Mouse (Mus musculus) right cerebral cortex, postnatal 36 days (tissue): ENCODE data around the gene Cmip.

Source experiments
- DNase-seq, 2 experiments: peaks; one replicate each; pipeline ENCODE4 v3.0.0; 2022; ENCODE audit warnings: low spot score in 2 of 2, mixed read lengths in 1 of 2

The Cmip gene

DNA sequence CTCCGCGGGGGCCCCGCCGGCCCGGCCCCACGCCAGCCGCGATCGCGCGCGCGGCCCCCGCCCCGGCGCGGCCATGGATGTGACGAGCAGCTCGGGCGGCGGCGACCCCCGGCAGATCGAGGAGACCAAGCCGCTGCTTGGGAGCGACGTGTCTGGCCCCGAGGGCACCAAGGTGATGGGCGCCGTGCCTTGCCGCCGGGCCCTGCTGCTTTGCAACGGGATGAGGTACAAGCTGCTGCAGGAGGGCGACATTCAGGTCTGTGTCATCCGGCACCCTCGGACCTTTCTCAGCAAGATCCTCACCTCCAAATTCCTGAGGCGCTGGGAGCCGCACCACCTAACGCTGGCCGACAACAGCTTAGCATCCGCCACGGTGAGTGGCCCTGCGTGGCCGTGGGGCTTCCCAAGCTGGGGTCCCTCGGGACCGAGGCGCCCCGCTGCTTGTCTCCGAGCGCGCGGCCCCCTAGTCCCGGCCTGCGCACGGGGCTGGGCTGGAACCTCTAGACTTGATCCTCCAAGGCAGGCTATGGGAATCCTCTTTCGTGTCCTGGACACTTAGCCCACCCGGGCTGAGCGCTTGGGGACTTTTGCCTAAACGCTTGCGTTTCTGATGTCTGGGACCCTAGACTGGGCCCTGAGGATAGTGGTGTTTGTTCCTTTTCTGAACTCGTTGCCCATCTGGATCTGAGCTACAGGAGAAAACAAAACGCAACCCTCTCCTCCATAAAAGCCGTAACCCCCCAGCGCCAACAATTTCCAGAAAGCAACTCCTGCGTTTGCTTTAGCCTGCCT is at the start of gene Cmip:
Gene Cmip (plus strand): TSS at position 36 of the 792 bp plus-strand sequence.
- DNase-seq: no peak

DNA sequence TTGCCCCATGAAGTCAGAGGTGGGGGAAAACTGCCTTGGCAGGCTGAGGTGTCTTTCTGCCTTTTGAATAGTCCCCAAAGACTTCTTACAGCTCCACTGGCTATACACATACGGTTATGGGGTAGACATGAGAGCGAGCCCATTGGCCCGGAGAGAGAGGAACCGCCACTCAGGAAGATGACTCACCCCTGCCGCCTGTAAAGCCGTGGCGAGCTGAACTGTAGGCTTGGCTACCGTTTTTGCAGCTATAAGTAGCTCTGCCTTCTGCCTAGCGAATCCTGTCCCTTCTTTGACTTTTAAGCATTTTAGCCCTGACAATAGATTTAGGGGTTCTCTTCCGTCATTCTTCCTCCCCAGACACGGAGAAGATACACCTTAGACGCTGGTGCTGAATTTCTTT is 47.7 kb upstream of the Cmip start:
- DNase-seq: no peak

DNA sequence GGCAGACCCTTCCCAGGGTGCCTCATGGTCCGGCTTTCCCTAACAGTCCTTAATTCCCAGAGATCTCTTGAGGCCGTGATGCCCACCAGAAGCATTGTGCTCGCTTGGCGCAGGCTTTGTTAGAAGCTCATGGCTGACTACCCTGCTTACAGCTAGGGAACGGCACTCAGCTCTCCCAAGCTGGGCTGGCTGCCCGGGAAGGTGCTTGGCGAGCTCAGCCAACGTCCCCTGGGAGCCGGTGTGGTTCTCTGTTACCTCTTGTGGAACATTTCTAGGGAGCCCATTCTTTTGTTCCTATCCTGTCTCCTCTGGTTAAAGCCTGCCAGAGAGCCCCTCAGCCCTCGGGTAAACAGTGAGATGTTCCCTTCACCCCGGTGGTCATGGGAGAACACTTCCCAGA is 44.8 kb upstream of the Cmip start:
- no peak for DNase-seq

DNA sequence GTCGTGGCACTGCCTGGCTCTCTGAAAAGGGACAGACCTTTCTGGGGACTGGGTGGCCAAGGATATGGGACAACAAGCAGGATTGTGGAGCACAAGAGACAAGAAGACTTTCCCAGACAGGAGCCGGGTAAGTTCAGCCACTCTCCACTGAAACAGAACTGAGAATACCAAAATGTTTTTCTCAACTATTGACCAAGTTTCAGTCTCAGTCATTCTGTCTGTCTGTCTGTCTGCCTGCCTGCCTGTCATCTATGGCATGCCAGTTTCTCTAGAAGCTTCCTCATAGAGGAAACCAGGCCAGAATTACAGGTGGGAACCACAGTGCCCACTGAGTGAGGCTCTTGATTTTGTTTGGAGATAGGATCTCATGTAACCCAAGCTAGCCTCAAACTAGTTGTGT is 39.1 kb upstream of the Cmip start:
- no peak for DNase-seq

DNA sequence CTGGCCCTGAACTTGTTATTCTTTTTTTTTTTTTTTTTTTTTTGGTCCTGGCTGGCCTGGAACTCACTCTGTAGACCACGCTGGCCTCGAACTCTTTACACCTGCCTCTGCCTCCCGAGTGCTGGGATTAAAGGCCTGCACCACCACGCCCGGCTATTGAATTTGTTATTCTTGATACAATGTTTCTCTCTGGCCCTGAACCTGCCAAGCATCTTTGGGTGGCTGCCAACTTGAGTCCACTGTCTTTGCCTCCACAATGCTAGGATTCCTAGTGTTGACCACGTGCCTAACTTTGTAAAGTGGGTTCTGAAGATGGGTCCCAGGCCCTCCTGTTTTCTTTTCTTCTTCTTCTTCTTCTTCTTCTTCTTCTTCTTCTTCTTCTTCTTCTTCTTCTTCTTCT is 34.5 kb upstream of the Cmip start:
- DNase-seq: no peak

DNA sequence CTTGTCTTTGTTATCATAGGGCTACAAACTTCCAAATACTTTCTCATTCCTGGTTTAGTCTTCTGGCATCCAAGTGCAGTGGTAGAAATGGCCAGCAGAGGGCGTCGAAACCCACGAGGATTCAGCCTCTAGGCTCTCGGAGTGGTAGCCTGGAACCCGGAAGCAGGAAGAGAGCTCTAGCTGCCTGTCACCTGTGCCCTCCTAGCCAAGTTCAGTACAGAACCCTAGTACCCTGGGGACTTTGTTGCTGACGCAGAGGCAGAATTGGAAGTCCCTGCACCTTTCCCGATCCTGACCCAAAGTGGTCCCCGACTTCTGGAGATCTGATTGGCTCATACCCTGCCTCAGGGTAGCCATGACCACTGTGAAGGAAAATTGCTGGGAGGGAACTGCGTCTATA is 32.2 kb upstream of the Cmip start:
- DNase-seq: peak; percentile 64 to 69

DNA sequence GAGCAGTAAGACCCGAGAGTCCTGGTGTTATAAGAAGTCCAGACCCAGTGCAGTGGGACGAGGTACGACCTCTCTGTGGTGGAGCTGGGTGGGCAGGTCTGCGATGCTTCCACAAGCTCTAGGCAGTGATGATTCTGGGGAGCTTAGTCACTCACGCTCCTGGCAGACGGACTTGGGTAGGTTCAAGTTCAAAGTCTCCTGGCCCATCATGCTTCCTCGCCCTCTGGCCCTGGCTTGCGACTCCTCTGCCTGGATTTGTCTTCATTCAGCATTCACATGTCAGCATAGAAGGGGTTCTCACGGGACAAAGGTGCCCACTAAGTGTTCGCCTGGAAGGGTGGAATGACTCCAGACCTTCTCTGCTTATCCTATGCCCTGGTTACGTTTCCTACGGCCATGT is 30.6 kb upstream of the Cmip start:
- DNase-seq: no peak

DNA sequence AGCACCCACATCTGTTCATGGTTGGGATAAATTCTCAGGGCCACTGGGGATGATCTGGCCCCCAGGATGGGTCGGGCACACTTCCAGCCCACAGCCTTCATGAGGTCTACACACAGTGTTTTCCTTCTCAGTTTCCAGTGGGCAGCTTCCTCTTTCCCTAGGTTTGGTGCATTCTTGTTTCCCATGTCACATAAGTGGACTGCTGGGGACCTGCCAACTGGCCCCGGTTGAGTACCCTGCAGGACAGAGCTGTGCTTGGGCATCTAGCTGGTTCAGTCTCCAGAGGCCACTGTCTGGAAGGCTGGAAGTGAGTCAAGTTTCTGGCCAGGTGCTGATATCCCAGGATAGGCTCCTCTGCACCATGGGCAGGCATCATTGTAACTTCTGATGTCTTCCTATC is 29.5 kb upstream of the Cmip start:
- no peak for DNase-seq

DNA sequence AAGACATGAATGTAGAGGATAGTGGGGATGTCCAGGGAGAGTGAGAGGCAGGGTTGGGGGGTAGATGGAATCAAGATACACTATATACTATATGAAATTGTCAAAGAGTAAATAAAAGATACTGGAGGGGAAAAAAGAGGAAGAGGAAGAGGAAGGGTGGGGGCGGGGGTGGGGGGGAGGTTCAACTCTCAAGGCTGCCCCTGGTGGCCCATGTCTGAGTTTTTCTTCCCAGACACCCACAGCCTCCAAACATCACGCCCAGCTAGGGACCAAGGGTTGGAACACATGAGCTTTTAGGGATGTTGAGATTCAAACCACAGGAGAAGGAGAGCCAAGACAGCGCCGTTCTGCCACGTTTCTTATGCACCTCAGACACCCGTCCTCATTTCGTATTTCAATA is 23.7 kb upstream of the Cmip start:
- no peak for DNase-seq

DNA sequence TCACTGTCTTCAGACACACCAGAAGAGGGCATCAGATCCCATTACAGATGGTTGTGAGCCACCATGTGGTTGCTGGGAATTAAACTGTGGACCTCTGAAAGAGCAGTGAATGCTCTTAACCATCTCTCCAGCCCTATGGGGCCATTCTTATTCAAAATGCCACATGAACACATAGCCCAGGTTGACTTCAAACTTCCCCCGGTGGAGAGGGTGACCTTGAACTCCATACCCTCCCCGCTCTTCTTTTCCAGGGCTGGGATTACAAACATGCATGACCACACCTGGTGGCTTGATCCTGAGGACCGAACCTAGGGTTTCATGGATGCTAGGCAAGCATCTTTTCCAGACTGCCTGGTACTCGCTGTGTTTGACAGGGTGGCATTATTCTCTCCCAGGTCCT is 20.3 kb upstream of the Cmip start:
- no peak for DNase-seq

DNA sequence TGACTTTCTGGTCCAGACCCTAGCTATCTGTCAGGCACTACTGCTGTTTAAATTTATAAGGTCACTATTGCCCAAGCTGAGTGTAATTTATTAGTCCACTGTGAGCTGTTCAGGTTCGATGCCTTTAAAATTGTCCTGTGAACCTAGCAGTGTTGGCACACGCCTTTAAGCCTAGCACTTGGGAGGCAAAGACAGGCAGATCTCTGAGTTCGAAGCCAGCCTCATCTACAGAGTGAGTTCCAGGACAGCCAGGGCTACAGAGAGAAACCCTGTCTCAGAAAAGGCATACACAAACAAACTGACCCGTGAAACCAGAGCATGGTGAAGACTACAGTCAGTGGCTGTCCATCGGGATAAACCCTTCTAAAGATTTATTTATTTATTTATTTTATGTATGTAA is 16.5 kb upstream of the Cmip start:
- DNase-seq: no peak

DNA sequence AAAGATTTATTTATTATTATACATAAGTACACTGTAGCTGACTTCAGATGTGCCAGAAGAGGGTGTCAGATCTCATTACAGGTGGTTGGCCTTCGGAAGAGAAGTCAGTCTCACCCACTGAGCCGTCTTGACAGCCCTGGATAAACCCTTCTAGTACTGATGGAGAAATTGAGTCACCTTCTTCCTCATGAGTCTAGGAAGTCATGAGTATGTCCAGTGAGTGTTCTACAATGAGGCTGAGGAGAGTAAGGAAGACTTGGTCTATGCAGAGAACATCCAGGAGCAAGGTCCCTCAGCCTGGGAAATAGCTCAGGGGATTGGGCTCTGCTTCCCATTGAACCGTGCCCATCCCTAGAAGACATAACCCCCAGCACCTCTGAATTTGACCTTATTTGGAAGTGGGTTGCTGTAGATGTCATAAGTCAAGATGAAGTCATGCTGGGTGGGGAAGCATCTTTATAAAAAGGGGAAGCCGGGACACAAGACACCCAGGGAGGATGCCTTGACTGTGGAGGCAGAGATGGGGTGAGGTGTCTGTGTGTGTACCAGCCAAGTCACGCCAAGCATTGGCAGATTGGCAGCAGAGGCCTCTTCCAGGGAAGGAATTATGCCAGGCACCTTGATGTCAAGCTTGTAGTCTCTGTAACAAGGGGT is 15.9 kb upstream of the Cmip start:
- DNase-seq: no peak

DNA sequence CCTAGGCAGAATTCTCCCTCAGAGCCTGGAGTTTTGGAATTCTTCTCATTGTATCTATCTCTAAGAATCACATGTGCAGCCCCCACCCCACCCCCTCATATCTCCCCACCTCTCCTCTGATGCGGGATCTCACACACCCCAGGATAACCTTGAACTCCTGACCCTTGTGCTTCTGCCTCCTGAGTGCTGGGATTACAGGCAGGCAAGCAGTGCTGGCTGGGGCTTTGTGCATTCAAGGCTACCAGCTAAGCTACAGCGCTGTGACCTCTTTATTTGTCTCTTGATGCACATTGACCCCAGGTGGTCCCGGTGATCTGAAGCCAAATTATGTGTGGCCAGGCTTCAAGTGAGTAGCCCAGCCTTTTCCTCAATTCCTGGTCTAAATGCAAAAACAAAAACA is 15.0 kb upstream of the Cmip start:
- DNase-seq: no peak

DNA sequence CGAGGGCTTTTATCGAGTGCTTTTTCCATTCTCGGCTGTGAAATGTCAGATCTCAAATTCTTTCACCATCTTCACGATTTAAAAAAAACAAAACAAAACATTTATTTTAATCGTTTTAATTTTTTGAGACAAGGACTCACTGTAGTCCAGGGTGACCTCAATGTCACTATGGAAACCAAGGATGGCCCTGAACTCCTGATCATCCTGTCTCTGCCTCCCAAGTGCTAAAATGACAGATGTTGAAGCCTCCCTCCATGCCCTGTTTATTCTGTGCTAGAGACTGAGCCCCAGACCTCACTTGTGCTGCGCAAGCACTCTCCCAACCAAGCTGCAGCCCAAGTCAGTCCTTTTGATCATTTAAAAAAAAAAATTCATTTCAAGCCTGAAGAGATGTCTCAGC is 14.6 kb upstream of the Cmip start:
- DNase-seq: no peak

DNA sequence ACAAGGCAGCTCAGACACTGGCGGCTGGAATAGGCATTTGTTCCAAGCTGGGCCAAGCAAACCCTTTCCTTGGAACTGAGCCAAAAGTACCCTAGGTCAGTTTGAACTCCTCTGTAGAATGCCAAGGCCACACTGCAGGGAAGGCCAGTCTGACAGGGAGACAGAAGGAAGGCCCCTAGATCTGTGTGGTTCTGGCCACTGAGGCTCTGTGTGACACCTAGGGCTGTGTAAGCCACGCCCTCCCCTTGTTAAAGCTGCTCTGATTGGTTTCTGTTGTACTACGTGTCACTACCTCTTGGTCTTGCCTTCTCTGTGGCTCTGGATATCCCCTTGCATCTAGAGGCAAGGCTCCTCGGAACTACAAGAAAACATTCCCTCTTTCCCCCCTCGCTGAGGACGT is 12.3 kb upstream of the Cmip start:
- DNase-seq: no peak

DNA sequence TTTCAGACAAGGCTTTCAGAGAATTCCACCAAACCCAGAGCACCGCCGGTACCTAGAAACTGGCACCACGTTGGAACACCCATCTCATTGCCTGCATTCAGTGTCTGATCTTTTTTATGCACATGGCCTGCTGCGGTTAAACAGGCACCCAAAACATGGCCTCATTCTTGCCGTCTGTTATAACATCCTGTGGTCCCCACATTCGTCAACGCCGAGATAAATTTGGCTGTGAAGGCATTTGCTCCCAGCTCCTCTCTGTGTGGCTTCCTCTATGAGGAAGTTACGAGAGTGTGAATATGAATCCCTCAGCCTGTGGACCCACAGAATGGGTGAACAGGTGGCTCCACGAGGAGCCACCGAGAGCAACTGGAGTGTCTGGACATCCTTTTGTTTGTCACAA is 8.5 kb upstream of the Cmip start:
- DNase-seq: no peak

DNA sequence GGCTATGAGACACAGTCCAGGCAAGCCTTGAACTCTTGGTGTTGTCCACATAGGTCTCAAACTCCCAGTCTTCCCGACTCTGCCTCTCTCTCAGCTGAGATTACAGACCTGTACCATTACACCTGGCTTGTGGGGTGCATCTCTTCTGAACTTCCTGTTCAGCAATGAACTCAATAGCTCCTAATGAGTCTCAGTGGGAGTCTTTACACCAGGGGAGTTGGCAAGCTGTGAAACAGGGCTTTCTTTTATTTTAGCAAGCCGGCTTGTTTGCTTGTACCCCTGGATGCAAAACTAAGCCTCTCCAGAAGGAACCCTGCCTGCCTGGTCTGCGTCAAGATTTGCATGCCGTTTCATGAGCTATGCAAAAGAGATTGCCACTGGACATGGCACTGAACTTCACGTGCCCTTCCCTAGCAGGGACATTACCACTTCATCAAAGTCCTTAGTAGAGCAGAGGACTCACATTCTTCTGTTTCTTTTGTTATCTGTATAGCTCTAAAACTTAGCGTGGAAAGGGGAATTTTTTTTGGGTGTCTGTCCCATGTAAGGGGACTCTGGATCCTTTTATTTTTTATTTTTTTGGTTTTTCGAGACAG is 5.7 kb upstream of the Cmip start:
- DNase-seq: no peak

DNA sequence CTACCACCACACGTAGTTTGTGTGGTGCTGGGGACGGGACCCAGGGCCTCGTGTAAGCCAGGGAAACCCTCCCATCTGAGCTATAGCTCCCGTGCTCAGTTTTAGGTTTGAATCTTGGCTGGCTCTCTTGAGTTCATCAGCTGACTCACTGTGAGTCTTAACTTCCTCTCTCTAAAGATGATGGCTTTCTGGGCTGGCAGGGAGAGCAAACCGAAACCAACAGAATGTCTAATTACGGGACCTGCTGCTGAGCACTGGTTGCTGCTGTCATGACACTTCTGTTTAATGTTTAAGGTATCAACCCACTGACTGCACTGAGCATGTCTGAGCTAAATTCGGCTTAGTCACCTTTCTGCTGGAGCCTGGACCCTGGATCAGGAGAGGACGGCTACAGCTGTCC is 4.2 kb upstream of the Cmip start:
- no peak for DNase-seq

DNA sequence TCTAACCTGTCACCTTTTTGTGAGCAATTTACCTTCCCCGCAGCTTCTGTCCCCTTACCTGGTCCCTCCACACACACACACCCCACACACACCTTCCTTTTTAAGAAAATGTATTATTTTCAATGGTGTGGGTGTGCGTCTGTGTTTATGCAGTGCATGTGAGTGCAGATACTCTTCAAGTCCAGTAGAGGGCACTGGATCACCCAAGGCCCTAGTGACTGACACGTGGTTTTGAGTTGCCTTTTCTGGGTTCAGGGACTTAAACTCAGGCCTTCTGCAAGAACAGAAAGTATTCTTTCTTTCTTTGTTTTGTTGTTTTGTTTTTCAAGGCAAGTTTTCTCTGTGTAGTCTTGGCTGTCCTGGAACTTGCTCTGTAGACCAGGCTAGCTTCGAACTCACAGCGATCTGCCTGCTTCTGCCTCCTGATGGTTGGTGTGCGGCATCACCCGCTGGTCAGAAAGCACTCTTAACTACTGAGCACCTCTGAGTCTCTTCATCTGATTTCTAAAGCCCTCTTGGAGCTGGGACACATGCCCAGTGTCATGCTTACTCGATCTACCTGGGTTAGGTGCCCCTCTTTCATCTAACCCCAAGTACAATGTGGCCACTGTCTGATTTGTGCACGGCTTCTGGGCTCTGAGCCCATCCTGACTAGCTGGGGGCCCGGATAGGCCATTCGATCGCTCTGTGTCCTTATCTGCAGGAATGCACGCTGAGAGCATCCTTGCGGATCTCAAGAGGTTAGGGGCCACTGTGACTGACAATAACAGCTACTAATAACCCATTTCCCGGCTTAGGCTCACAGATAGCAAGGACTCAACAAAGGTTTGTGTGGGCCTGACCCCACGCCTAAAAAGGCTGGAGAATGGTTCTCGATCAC is 3.2 kb upstream of the Cmip start:
- no peak for DNase-seq

DNA sequence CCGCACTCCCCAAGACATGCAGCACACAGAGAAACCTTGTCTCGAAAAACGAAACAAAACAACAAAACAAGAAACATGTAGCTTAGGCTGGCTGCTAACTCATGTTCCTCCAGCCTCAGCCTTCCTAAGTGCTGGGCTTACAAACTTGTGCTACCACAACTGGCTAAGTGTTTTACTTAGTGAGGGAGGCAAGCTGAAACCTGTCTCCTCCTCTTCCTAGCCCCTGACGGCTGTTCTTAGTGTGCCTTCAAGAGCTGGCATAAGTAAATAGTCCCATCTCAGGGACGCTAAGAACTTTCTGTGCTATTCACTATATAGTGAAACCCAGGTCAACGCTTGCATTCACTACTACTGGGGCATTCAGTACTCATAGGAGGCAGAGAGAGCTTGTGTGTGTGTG is 2.4 kb upstream of the Cmip start:
- no peak for DNase-seq

DNA sequence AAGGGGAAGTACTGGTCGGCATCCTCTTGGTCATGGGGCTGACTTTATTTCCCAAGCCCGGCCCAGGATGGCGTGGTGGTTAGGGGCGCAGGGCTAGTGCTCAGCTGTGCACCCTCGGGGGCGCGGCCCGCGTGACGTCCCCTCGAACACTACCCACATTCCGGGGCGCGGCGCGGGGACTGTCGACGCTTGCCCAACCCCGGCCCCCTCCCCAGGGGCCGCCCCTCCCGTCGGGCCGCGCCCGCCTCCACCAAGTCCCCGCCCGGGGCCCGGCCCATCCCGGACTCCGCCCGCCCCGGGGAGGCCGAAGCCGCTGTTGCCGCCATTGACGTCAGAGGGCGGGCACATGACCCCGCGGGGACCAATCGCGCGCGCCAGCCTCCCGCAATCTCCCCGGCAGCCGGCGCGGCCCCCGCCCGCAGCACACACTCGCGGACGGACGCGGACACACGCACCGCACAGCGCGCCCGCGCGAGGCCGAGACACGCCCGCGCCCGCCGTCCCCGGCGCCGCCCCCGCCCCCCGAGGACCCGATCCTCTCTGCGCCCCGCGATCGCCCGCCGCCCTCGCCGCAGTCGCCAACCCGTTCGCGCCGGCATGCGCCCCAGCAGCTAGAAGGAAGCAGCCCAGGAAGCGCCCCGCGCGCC is 449 bp upstream of the Cmip start:
- peak; percentile 92 to 93 for DNase-seq
